Mouse (Mus musculus) CH12.LX (cell line): Measurements from ENCODE around the gene Mpzl1. TPM values are rescaled to one million over a fixed set of nuclear protein-coding genes. Genes with fewer than 3 reads are reported as not detected.

Source experiments
- DNase-seq: peaks from one replicate; pipeline ENCODE4 v3.0.0-alpha.2; 2013; ENCODE audit errors: extremely low read depth
- H3K27ac ChIP-seq: 2 replicates; pipeline ENCODE4 v1.5.1; 2012; ENCODE audit warnings: low read depth, mild to moderate bottlenecking, control low read depth, moderate library complexity; ENCODE audit not compliant: insufficient read depth
- H3K27me3 ChIP-seq: replicated peaks from 2 replicates; pipeline ENCODE3; 2012; ENCODE audit warnings: inconsistent platforms
- H3K36me3 ChIP-seq, 2 experiments: replicated peaks in 1 of 2; 2 replicates each; pipeline versions ENCODE3 to v1.6.1; 2012; ENCODE audit warnings: inconsistent platforms in 1 of 2, low read length in 1 of 2, mild to moderate bottlenecking in 1 of 2, mixed read lengths in 1 of 2, moderate library complexity in 1 of 2; ENCODE audit not compliant: control insufficient read depth in 1 of 2, insufficient read depth in 1 of 2
- H3K4me1 ChIP-seq, 2 experiments: 2 replicates each; pipeline ENCODE4 v1.6.1; 2012; ENCODE audit warnings: inconsistent platforms in 1 of 2, moderate library complexity in 1 of 2; ENCODE audit not compliant: insufficient read depth in 2 of 2, control insufficient read depth in 1 of 2
- H3K4me2 ChIP-seq: 2 replicates; pipeline ENCODE4 v1.6.1; 2012; ENCODE audit warnings: low read depth, mild to moderate bottlenecking, control low read depth; ENCODE audit not compliant: poor library complexity, insufficient read depth, severe bottlenecking
- H3K4me3 ChIP-seq, 3 experiments: fragments of 150-350 bp in 1 of 3; sonication (generic) in 1 of 3; replicated peaks in 1 of 3; 2 replicates each; pipeline versions ENCODE3 to v1.5.1; 2011 to 2012; ENCODE audit warnings: low read depth in 2 of 3, low read length in 2 of 3, mild to moderate bottlenecking in 2 of 3, moderate library complexity in 2 of 3, control low read depth in 1 of 3, improper control_type of control experiment in 1 of 3, inconsistent platforms in 1 of 3, mixed read lengths in 1 of 3; ENCODE audit not compliant: poor library complexity in 1 of 3
- H3K79me2 ChIP-seq: replicated peaks from 2 replicates; pipeline ENCODE4 v1.6.1; 2012; ENCODE audit warnings: mild to moderate bottlenecking, moderate library complexity; ENCODE audit not compliant: control insufficient read depth, poor library complexity, insufficient read depth, severe bottlenecking; ENCODE audit errors: extremely low read depth
- H3K9ac ChIP-seq: 2 replicates; pipeline ENCODE4 v1.6.1; 2012; ENCODE audit warnings: low read depth, mild to moderate bottlenecking, control low read depth, moderate library complexity; ENCODE audit not compliant: insufficient read depth
- H3K9me3 ChIP-seq: replicated peaks from 2 replicates; pipeline ENCODE3; 2012; ENCODE audit warnings: low read length, inconsistent platforms, mixed read lengths
- CTCF ChIP-seq, 2 experiments: IDR thresholded peaks in 1 of 2; conservative IDR thresholded peaks in 1 of 2; 2 replicates each; pipeline ENCODE4 v1.5.1; 2011 to 2012; ENCODE audit warnings: low read depth in 2 of 2, low read length in 2 of 2, improper control_type of control experiment in 1 of 2, inconsistent platforms in 1 of 2, mild to moderate bottlenecking in 1 of 2, moderate library complexity in 1 of 2
- ETS1 ChIP-seq: conservative IDR thresholded peaks from 2 replicates; pipeline ENCODE4 v1.6.1; 2012; ENCODE audit warnings: low read depth, mild to moderate bottlenecking, inconsistent platforms, low read length, improper control_type of control experiment, moderate library complexity
- HCFC1 ChIP-seq: IDR thresholded peaks from 2 replicates; pipeline ENCODE4 v1.6.1; 2012; ENCODE audit warnings: low read depth, mild to moderate bottlenecking, inconsistent platforms, low read length, improper control_type of control experiment
- JUN ChIP-seq: IDR thresholded peaks from 2 replicates; pipeline ENCODE4 v1.6.1; 2011; ENCODE audit warnings: low read depth, mild to moderate bottlenecking, low read length, improper control_type of control experiment, moderate library complexity; ENCODE audit not compliant: insufficient read depth
- MAX ChIP-seq: IDR thresholded peaks from 2 replicates; pipeline ENCODE4 v1.6.1; 2011; ENCODE audit warnings: low read length, improper control_type of control experiment
- NELFE ChIP-seq: IDR thresholded peaks from 2 replicates; pipeline ENCODE4 v1.6.1; 2011; ENCODE audit warnings: low read depth, low read length, improper control_type of control experiment
- SIN3A ChIP-seq: IDR thresholded peaks from 2 replicates; pipeline ENCODE4 v1.6.1; 2012; ENCODE audit warnings: low read length, improper control_type of control experiment, inconsistent platforms
- TCF12 ChIP-seq: IDR thresholded peaks from 2 replicates; pipeline ENCODE4 v1.6.1; 2014; ENCODE audit warnings: low read depth, mild to moderate bottlenecking, inconsistent platforms, low read length, improper control_type of control experiment
- UBTF ChIP-seq: IDR thresholded peaks from 2 replicates; pipeline ENCODE4 v1.6.1; 2012; ENCODE audit warnings: low read depth, mild to moderate bottlenecking, inconsistent platforms, low read length, improper control_type of control experiment, moderate library complexity
- USF1 ChIP-seq: IDR thresholded peaks from 2 replicates; pipeline ENCODE4 v1.6.1; 2014; ENCODE audit warnings: low read depth, mild to moderate bottlenecking, inconsistent platforms, low read length, improper control_type of control experiment
- ZNF384 ChIP-seq: IDR thresholded peaks from 2 replicates; pipeline ENCODE4 v1.6.1; 2012; ENCODE audit warnings: low read depth, low read length, improper control_type of control experiment, inconsistent platforms
- dilution Hi-C: fragments of 300-500 bp; cut with MboI; formaldehyde crosslinking; loops from 2 replicates; pipeline ENCODE4 v1.14.3; 2020; ENCODE audit warnings: low sequenced_read_pairs; ENCODE audit not compliant: extremely low pct_unique_long_range_greater_than_20kb, extremely low pct_ligation_motif_present
- in situ Hi-C: fragments of 300-500 bp; cut with MboI; formaldehyde crosslinking; loops from 3 replicates; pipeline ENCODE4 v1.14.3; 2019; ENCODE audit warnings: low sequenced_read_pairs, low pct_ligation_motif_present, low pct_unique_long_range_greater_than_20kb, mixed read lengths
- polyA plus RNA-seq: library from polyadenylated mRNA; unstranded; fragments of >175 nt; gene quantifications from 2 replicates; pipeline ENCODE4 v1.2.1, GENCODE M21; 2012; ENCODE audit warnings: low read depth; ENCODE audit not compliant: insufficient read length
- total RNA-seq, 2 experiments: library from RNA; depleted of rRNA; stranded (reverse); fragments of 300-350 nt in 1 of 2; fragments of >200 nt in 1 of 2; gene quantifications; 2 replicates each; pipeline ENCODE4 v1.2.3; 2012 to 2014

The Mpzl1 gene
- total and polyA plus RNA-seq, 3 experiments: 2.8 to 6.7 (median 6.5) TPM

- H3K4me2 ChIP-seq: no peak overlapping the region
- H3K4me1 ChIP-seq: peaks cover 0 to 3% of the 10 kb centered on the region in 2 experiments; a peak in 1 of 4 replicates
- in situ Hi-C loops (loop anchor here (25.0 kb wide), 1 partner anchor 342 kb away; no protein-coding TSS in a partner anchor), dilution Hi-C loops (no loop called here)
- H3K9me3 ChIP-seq: no peaks in the 10 kb centered on the region
- no peak for DNase-seq
- no peak for TF ChIP-seq NELFE
- H3K27ac ChIP-seq: no peak overlapping the region
- H3K36me3 ChIP-seq: peaks cover 8 to 30% of the 10 kb centered on the region in 2 experiments
- H3K9ac ChIP-seq: no peak overlapping the region
- no peaks in the 10 kb centered on the region for H3K27me3 ChIP-seq
- H3K4me3 ChIP-seq: no peak overlapping the region
- no peaks in the 10 kb centered on the region for H3K79me2 ChIP-seq
These were observed 10.8 kb upstream of the Mpzl1 start for GRCm38 (mm10) chr1:165645102-165645501.

GRCm38 (mm10) chr1:165643735-165644134 lies 9.4 kb upstream of the Mpzl1 start:
- no peaks in the 10 kb centered on the region for H3K79me2 ChIP-seq
- H3K4me2 ChIP-seq: peak overlapping the region; percentile 46
- no peak overlapping the region for H3K9ac ChIP-seq
- H3K36me3 ChIP-seq: peaks cover 0 to 16% of the 10 kb centered on the region in 2 experiments
- H3K27me3 ChIP-seq: no peaks in the 10 kb centered on the region
- no peaks in the 10 kb centered on the region for H3K9me3 ChIP-seq
- in situ Hi-C loops: loop anchor here (25.0 kb wide), 1 partner anchor 344 kb away; no protein-coding TSS in a partner anchor
- dilution Hi-C loops: no loop called here
- TF ChIP-seq USF1 (no peak), MAX (no peak), TCF12 (no peak), ETS1 (no peak), CTCF (conservative IDR thresholded peaks at IDR 0.05 in 1 of 2, IDR thresholded peaks at IDR 0.05 in 1 of 2; ENCODE audit: low read depth in 2 of 2, low read length in 2 of 2) (no peak), UBTF (no peak), SIN3A (no peak), HCFC1 (no peak), JUN (no peak), ZNF384 (no peak)
- no peak for DNase-seq
- no peak overlapping the region for H3K27ac ChIP-seq
- H3K4me3 ChIP-seq: no peak overlapping the region
- peaks cover 0 to 3% of the 10 kb centered on the region in 2 experiments; a peak in 1 of 4 replicates for H3K4me1 ChIP-seq

GRCm38 (mm10) chr1:165642780-165643311 lies 8.5 kb upstream of the Mpzl1 start:
- H3K4me1 ChIP-seq: peaks cover 0 to 3% of the 10 kb centered on the region in 2 experiments; a peak in 1 of 4 replicates
- dilution Hi-C loops: no loop called here
- TF ChIP-seq TCF12: no peak
- 0 out of 2 replicates have a peak overlapping the region, but pooled peaks have one; percentile 2 for H3K27ac ChIP-seq
- no peaks in the 10 kb centered on the region for H3K79me2 ChIP-seq
- H3K36me3 ChIP-seq: peaks cover 0 to 9% of the 10 kb centered on the region in 2 experiments
- peak overlapping the region; percentile 39 for H3K4me2 ChIP-seq
- H3K9me3 ChIP-seq: no peaks in the 10 kb centered on the region
- in situ Hi-C loops: loop anchor here (25.0 kb wide), 1 partner anchor 344 kb away; no protein-coding TSS in a partner anchor
- no peaks in the 10 kb centered on the region for H3K27me3 ChIP-seq
- peak overlapping the region; percentile 65 to 96 (median 68) for H3K4me3 ChIP-seq
- peak overlapping the region; percentile 74 for H3K9ac ChIP-seq
- DNase-seq: peak; percentile 29
